Mouse (Mus musculus) gonadal fat pad, adult 2 months (tissue): ENCODE results near the gene Efcab3. TPM values are rescaled to one million over a fixed set of nuclear protein-coding genes. Genes with fewer than 3 reads are reported as not detected.
"Not testable (repeated sequence)": the region's sequence is repeated elsewhere in the genome, so short reads cannot be mapped to it uniquely, and the experiment has no call there.

Experiments used
- DNase-seq: peaks from one replicate; pipeline ENCODE4 v3.0.0-alpha.2; 2012; ENCODE audit warnings: low read depth
- polyA plus RNA-seq: library from polyadenylated mRNA; depleted of rRNA; stranded (reverse); fragments of >200 nt; gene quantifications from 2 replicates; pipeline ENCODE4 v1.2.3, GENCODE M21; 2012; rRNA removed

The Efcab3 gene
- 0.16 TPM in 1 of 2 replicates, not detected in the other for polyA plus RNA-seq

DNA sequence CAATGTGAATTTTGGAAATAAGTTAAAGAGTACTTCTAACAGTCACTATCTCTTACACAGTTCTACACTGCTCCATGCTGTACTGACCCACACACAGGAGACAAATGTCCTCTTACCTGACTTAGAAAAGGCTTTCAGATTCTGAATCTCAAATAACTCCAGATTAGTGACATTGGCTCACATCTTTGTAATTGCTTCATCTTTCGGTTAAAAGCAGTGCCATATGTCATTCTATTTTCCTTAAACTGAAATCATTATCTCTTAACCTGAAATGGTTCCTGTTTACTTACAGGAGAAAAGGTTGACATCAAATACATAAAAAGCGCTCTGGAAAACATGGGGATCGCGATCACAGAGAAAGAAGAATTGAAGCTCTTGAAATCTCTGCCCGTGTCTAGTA, at the start of gene Efcab3:
TSS of gene Efcab3 (plus strand) at position 301 of the 400 bp plus-strand sequence.
- no peak for DNase-seq

DNA sequence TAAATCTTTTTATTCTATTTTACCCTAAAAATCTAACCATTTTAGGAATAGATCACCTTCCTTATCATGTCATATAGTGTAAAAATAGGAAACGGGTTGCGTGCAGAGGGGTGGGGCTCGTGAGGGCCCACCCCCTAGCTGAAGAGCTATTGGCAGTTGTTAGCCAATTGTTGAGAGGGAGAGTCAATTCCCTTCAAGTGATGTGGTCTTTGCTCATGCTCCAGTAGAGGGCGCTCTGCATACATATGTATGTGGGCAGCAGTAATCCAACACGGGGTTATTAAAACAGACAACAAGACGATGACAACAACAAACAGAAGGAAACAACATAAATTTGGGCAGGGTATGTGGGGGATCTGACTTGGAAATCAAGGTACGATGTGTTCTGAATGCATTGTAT, 42.3 kb upstream of the Efcab3 start:
- no peak for DNase-seq

DNA sequence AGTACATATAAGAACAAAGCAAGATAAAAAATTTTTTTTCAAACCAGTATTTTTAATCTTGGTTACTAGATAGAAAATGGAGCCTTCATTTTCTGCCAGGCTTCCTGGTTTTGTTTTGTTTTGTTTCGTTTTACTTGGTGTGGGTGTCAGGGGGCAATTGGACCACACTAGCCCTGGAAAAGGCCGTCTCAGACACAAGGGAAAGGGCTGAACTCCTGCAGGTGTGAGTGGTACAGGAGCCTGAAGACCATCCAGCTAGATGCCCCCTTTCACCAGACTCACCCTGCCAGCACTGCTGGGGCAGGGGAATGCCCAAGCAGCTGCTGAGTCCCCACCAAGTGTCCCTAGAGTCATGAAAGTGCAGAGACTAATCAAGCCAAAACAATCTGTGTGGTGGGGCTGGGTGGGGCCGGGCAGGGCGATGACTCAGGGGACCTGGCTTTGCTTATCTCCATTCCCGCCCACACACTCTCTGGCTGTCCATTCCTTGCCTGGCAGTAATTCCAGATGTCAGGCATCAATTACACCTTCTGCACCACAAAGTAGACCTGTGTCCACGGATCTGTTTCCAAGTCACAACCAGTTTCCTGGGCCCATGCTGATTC, 34.5 kb upstream of the Efcab3 start:
- no peak for DNase-seq

DNA sequence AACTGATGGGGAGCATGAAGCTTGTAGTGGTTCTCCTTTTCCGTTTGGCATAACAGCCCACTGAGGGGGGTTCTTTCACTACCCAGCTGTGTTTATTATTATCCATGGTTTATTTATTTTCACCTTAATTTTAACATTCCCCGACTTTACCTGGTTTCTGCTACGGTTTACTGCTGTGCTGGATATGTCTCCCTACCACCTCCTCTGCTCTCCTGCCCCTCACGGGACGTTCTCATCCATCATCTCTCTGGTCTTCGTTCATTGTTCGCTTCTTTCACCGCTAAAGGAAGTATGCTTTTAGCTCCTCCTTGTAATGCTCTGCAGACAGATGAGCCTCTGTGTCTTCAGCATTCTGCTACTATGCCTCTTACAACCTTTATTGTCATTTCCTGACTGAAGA, 33.9 kb upstream of the Efcab3 start:
- DNase-seq, result no peak

DNA sequence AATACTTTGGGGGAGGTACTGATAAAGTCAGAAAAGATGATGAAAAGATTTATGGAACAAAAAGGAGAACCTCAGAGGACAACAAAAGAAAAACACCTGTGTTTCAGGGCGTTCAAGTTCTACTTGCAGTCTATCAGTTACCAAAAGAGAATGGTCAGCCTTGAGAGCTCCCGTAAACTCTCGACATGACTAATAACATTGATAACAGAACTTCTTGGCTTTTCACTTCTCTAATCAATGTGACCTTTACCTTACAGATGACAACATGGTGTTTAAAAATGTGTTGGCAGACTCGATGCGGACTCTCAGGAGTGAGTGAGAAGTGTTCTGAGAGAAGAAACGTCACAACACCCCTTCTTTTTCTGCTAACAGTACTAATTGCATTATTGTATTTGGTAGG, 33.2 kb upstream of the Efcab3 start:
- no peak for DNase-seq

DNA sequence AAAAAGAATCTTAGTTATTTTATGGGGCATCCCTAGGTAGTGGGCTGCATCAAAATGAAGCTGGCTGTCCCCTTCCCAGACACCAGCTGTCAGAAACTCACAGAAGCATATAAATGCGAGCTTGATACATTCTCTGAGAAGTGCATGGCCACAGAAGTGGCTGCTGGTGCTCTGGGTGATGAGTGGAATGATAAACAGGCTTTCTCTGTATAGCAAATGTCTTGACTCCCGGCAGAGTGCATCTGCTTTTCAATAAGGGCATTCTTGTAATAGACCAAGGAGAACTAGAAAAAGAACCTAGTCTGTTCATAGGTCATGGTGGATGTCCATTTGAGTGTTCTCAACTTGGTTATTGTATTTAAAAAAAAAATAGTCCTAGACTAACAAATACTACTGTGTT, 32.3 kb upstream of the Efcab3 start:
- DNase-seq, result no peak

DNA sequence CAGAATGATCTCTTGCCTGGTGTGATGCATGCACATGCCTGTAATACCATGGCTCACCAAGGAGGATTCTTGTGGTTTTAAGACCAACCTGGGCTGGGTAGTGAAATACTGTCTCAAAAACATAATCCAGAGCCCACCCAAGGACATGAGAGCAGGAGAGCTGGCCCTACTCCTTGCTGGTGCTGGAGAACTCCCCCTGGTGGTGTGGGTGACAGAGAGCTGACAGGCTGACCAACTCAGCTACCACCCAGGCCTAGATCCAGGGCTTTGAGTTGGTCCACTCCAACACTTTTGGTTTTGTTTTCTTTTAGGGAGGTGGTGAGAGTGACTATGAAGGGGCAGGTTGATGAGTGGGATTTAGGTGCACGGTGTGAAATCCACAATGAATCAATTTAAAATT, 28.3 kb upstream of the Efcab3 start:
- no peak for DNase-seq

DNA sequence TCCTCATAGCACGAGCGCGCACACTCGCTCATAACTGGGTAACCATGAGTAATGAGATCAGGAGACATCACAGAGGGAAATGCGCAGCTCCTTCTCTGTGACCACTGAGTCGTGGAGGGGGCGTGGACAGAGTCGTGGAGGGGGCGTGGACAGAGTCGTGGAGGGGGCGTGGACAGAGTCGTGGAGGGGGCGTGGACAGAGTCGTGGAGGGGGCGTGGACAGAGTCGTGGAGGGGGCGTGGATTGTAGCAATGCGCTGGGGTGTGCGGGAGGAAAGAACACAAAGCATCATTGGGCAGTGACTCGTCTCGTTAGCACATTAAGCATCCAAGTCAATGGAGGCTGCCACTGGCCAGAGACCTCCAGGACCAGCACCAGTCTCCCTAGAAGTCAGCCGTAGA, 49.1 kb downstream of the Efcab3 start:
- DNase-seq, result not testable (repeated sequence)

DNA sequence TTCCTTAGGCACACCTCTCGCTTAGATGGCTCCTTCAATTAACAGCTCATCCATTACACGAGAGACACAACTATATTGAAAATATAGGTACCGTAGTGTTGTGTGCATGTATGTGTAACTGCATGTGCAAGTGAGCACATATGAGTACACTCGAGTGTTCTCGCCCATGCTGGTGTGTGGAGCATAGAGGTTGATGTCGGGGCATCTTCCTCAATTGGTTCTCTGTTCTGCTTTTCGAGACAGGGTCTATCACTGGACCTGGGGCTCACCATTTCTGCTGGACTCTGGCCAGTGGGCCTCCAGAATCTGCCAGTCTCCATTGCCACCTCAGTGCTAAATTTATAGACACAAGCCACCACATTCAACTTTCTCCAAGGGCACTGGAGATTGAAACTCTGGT, 54.4 kb downstream of the Efcab3 start:
- no peak for DNase-seq

DNA sequence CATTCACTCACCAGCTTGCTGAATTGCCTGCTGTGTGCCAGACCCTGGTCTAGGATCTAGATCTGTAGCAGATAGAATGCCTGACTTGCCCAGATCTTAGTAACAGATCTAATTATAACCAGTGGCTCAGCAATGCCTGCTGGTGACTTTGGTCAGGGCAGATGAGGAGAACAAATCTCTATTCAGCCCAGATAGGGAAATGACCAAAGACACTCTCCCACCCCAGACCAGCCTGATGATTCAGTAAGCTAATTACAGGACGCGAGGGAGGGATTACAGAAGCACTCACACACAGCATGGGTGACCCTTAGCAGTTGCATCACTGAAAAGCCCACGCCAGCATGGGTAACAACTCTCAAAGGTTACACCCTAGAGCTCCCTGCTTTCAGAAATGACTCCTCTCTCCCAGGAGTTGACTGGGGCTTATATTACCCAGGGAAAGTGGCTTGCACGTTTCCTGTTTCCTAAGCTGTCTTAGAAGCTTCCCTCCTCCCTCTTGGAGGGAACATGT, 57.2 kb downstream of the Efcab3 start:
- DNase-seq, result no peak

DNA sequence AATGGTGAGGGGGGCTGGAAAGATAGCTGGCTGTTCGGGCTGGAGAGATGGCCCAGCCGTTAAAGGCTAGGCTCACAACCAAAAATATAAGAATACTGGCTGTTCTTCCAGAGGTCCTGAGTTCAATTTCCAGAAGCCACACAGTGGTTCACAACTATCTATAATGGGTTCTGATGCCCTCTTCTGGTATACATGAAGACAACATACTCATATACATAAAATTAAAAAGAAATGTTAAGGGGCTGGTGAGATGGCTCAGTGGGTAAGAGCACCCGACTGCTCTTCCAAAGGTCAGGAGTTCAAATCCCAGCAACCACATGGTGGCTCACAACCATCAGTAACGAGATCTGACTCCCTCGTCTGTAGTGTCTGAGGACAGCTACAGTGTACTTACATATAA, 58.4 kb downstream of the Efcab3 start:
- not testable (repeated sequence) for DNase-seq

DNA sequence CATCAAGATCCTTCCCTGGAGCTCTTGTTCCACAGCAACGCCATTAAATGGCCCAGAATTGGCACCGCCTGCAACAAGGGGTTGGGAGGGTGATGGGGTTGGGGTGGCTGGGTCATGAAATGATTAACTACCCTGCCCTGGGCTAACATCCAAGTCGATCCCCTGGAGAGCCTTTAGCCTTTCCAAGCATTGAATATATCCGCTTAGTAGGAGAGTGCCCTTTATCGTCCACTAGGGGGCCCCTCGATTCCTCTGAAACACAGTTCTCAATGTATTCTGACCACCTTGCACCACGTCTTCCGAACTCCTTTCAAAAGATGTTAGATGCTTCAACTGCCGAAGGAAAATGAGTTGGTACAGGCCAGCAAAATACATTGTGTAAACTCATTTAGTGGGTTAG, 60.6 kb downstream of the Efcab3 start:
- DNase-seq, result no peak

DNA sequence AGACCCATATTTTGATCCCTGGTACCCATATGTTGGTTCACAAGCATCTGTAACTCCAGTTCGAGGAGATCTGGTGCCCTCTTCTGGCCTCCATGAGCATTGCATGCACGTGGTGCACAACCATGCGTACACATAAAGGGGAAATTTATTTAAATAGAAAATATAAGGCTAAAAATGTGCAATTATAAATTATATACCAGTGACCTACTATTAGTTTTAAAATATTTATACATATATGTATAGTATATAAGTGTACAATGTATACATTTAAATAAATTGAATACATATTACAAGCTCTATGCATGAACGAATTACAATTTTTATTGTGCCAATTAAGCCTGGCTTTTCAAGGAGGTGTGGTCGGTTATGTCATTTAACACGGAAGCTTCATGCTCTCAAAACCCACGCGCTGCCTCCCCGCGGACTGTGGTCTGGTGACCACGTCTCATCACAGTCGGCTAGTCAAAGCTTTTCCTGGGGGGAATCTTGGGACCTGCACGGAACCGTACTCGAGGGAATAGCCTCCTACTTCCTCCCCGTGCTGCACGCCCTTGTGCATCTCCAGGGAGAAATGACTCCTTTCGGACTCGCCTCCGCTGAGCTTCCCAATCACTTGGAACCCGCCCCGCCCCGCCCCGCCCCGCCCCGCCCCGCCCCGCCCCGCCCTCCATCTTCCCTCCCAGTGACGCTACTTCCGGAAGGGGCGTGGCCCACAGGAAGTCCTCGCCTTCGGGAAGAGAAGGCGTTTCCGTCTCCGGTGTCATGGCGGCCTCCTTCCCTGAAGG, 62.5 kb downstream of the Efcab3 start, which contains the start of gene Mettl2:
TSS of gene Mettl2 (plus strand) at position 691 of the 785 bp plus-strand sequence.
- DNase-seq, result peak; percentile 28

DNA sequence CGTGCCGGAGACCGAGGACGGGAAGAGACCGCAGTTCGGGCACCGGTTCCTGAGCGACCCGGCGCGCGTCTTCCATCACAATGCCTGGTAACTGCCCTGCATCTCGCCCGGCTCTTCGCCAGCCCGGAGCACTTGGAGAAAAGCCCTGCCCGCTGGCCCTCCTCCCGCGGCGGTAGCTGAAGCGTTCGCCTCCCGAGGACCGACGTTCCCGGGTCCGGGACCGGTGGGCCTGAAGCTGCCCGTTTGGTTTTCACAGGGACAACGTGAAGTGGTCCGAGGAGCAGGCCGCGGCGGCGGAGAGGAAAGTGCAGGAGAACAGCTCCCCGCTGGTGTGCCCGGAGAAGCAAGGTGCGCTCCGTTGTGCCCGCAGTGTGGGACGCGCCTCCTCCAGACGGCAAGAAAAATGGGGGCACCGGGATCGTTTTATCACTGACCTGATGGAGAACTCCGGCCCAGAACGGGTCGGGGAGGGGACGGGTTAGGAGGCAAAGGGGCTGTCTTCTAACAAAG, 63.2 kb downstream of the Efcab3 start:
- DNase-seq, result no peak

DNA sequence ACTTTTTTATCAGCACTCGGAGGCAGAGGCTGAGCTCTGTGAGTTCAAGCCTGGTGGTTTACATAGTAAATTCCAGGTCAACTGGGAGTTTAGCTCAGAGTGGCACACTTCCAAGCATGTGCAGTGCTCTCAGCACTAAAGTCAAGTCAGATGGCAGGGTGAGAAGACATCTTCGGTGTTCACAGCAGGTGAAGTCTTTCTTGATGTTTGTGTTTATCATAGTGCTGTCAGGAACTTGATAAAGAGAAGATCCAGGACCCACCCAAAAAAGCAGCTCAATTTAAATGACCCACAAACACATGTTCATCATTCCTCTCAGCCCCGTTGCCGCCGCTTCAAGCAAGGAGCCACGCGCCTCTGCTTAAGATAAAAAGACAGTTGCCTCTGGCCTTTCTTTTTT, 72.3 kb downstream of the Efcab3 start:
- DNase-seq, result no peak

DNA sequence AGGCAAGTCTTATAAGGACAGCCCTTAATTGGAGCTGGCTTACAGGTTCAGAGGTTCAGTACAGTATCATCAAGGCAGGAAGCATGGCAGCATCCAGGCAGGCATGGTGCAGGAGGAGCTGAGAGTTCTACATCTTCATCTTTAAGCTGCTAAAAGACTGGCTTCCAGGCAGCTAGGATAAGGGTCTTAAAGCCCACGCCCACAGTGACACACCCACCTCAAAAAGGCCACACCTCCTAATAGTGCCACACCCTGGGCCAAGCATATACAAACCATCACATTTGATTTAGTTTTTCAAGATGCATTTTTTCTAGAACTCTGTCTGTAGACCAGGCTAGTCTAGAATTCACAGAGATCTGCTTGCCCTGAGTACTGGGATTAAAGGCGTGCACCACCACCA, 73.9 kb downstream of the Efcab3 start:
- DNase-seq, result not testable (repeated sequence)

DNA sequence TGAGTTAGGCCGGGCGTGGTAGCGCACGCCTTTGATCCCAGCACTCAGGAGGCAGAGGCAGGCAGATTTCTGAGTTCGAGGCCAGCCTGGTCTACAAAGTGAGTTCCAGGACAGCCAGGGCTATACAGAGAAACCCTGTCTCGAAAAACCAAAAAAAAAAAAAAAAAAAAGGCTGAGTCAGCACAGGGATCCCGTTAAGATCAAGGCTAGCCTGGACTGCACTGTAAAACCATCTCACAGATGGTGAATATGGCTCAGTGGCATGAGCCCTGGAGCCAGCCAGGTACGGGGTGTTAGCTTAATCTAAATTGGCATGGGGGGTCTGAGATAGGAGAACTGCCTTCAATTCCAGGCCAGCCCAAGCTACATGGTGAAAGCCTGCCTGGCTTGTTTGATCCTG, 77.1 kb downstream of the Efcab3 start:
- not testable (repeated sequence) for DNase-seq

DNA sequence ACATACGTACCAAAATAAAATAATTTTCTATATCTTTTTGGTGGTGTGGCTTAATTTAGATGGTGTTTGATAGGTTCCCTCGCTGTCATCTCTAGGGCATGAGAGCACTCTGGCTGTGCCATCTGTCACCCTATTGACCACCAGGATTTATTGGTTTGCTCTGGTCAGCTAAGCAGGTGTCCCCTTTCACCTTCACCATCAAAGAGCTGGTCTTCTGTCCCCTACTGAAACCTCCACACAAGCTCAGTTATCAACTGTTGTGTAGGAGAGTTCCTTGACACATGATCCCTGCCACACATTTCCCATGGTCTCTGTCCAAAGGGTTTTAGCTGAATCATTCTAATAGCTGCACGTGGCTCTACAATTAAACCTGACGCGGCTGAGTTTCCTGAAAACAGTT, 77.7 kb downstream of the Efcab3 start:
- no peak for DNase-seq

DNA sequence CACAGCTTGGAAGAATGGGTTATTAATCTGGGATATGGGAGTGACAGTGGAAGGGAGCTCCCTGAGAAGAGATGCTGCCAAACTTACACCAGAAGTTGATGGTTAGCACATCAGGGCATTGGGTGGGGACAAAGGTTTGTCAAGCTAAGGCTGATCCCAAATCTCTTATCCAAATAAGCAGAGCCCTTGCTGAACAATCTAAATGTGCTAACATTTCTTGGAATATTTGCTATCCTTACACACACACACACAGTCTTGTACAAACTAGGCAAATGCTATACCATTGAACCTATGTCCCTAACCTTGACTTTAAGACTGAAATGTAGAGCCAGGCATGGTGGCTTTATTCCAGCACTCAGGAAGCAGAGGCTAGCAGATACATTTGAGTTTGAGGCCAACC, 80.2 kb downstream of the Efcab3 start:
- DNase-seq, result no peak

DNA sequence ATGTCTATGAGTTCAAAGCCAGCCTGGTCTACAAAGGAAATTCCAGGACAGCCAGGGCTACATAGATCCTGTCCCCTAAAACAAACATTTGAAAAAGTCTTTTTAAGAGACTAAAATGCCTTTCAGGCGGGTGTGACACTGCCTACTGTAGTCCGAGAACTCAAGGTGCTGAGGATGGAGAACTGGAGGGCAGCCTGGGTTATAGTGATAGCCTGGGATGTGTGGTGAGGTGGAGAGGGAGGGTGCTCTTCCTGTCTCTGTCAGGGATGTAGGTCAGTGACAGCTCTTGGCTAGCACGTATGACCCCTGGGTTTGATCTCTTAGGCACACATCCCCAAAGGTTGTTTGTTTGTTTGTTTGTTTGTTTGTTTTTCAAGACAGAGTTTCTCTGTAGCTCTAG, 80.7 kb downstream of the Efcab3 start:
- DNase-seq, result no peak

DNA sequence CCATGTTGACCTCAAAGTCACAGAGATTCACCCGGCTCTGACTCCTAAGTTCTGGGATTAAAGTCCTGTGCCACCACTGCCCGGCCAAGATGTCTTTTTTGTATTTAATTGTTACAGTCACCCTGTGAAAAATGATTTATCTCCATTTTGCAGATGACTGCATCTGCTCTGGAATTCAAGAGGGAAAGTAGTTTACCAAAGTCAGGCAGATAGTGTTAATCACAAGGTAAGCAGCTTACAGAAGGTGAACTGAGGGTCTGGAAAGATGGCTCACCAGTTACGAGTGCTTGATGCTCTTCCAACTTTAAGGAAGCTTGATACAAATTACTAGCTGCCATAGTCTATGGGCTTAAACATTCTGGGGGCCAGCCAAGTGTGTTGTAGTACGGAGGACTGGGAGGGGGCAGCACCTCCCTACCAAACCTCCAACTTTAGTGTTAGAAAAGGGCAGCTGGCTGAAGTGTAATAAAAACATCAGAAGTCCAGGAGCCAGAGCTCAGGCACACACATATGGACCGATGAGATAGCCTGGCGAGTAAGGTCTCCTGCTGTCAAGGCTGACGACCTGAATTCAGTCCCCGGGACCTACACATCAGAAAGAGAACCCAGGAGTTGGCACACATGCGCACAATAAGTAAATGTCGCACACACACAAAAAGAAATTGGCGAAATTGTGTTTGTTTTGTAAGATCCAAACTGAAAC, 81.3 kb downstream of the Efcab3 start:
- no peak for DNase-seq

DNA sequence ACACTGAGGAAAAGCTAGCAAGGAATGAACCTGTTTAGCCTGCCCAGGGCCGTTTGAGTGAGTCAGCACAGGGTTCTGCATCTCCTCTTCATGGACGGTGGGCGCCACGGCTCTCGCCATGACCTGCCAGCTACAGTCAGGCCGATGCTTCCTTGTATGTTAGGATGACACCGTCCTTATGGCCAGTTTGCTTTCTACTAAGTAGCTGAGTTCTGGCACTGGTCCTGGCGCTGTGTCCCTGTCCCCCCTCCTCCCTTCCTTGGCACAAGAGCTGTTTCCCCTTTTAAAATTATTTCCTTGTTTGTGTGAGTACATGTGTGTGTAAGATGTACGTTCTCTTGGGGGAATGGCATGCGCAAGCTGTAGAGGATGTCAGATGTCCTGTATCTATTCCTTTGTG, 81.8 kb downstream of the Efcab3 start:
- DNase-seq, result no peak
